Mouse (Mus musculus): Measurements from ENCODE around the gene Tdrd9.
A peak's percentile ranks its signal among the peaks of the same experiment; 100 is the strongest.

Gene Tdrd9

GRCm38 (mm10) chr12:112108696-112109445 is 137.5 kb downstream of the Tdrd9 start:
- DNase-seq = no peak

DNA sequence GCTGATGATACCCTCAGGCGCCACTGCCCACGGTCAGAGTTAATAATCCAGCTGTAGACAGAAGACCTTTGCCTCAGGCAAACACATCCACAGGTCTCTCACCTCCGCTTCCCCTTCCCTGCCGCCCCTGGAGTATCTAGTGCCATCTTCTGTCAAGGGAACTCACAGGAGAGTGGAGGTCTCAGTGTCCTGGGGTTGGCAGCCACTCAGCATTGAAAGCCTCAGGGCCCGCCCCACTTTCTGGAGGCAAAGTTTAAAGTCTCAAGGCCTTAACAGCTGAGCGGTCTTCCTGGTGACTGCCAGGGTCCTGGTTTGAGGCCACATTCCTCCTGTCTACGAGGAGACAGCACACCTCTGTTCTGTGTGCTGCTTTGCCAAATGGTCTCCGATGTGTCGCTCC is 138.3 kb downstream of the Tdrd9 start:
- no peak for DNase-seq

DNA sequence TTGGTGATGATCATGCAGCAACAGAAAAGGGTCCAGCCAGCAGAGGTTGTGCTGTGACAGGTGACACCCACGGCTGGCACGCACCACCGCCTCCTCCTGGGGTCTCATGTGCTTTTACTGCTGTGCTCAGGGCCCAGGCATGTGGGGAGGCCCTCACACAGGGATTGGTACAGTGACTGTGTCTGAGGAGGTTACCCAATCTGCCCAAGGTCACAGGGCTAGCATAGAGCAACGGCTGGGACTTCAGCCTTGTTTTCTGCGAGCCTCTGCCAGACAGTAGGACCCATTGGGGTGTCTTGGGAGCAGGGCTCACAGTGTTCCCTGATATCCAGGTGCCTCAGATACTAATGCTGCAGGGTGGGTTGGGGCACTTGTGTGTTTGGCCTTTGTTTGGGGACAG is 140.0 kb downstream of the Tdrd9 start:
- no peak for DNase-seq

- DNase-seq = no peak
Measured at GRCm38 (mm10) chr12:112112235-112112634, 140.9 kb downstream of the Tdrd9 start.

- DNase-seq = no peak
Measured at GRCm38 (mm10) chr12:112112686-112113396, 141.5 kb downstream of the Tdrd9 start.

GRCm38 (mm10) chr12:112113710-112114109 is 142.4 kb downstream of the Tdrd9 start:
- peak; percentile 79 to 80 for DNase-seq

DNA sequence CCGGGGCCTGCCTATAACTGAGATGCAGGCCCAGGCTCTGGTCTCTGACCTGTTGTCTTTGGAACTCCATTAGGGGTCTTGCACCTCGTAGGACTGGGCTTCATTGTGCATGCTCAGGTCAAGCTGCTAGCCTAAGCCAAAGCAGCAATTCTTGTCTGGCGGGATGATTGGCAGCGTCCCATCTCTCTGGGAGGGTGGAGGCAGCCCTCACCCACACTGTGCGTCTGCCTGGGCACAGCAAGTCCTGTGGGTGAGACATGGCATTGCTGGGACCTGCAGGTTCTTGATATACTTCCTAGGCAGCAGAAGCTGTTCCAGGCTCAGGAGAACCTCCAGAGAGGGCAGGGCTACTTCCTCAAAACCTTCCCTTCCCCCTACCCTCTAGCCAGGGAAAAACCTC is 145.6 kb downstream of the Tdrd9 start:
- DNase-seq = no peak

GRCm38 (mm10) chr12:112117649-112118048 is 146.3 kb downstream of the Tdrd9 start:
- DNase-seq = no peak

All from B cell, adult 2 months (primary cell).